Mouse (Mus musculus): ENCODE measurements at regions not wholly inside any gene's neighbourhood (a gene's known extent, or its start where the extent isn't known, plus 50 kb on each side); places are given as distances from the start of the nearest gene placed in this dataset.

DNA sequence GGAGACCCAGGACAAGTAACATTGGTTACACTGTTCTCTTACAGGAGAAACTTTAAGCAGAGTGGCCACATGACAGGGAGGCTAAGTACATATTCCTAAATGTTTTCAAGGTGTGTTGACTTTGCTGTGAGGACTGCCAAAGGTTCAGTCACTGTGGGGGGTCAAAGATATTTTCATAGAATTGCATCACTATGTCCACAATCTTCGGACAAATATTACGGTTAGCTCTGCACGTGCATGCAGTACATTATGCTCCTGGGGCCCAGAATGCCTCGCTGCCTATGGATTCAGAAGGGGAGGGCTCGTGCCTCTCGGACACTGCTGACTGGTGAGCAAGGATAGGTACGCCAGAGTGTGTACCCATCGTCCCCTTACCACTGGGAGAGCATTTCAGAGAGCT, 224.3 kb downstream of the Rybp start:
- TF ChIP-seq CTCF (IDR thresholded peaks at IDR 0.05) (no peak), POLR2A (IDR thresholded peaks at IDR 0.05; ENCODE audit: insufficient read depth, low read depth, low read length) (no peak), EP300 (IDR thresholded peaks at IDR 0.05; ENCODE audit: insufficient read depth, low read depth, low read length) (no peak)
